Mouse (Mus musculus) liver, embryonic 14 days (tissue): Measurements from ENCODE around the gene Rab19. TPM values are rescaled to one million over a fixed set of nuclear protein-coding genes. Genes with fewer than 3 reads are reported as not detected.

Experiments
- polyA plus RNA-seq: library from polyadenylated mRNA; depleted of rRNA; stranded (reverse); fragments of >200 nt; gene quantifications from 2 replicates; pipeline ENCODE4 v1.2.3, GENCODE M21; 2012; rRNA removed

Rab19 gene
- 0.07 and 0.20 TPM in 2 replicates for polyA plus RNA-seq

GRCm38 (mm10) chr6:39381125-39381880, at the start of gene Rab19:
Gene Rab19 (plus strand): TSS chr6:39381175.

GRCm38 (mm10) chr6:39377311-39377827, 3.6 kb upstream of the Rab19 start, which contains the start of gene Slc37a3:
Gene Slc37a3 (minus strand): TSS chr6:39377675.

GRCm38 (mm10) chr6:39419851-39420721, 39.1 kb downstream of the Rab19 start, which contains the start of gene Mkrn1:
Gene Mkrn1 (minus strand): TSS chr6:39420462.

Other genes with a start within 250 kb of the Rab19 start
- gene Kdm7a, start 174.4 kb upstream of the Rab19 start, polyA plus RNA-seq: 6.7 and 8.4 TPM in 2 replicates
- 3.6 and 4.9 TPM in 2 replicates for gene Slc37a3, start 3.5 kb upstream of the Rab19 start, polyA plus RNA-seq
- gene Mkrn1, start 39.3 kb downstream of the Rab19 start, polyA plus RNA-seq: 103 and 122 TPM in 2 replicates
- gene Dennd2a, start 176.7 kb downstream of the Rab19 start, polyA plus RNA-seq: 1.7 TPM in 2 replicates
- gene Adck2, start 192.7 kb downstream of the Rab19 start, polyA plus RNA-seq: 2.4 and 2.9 TPM in 2 replicates
- gene Gm42420, start 204.6 kb downstream of the Rab19 start, polyA plus RNA-seq: 2.1 TPM in 2 replicates
- gene Ndufb2, start 211.4 kb downstream of the Rab19 start, polyA plus RNA-seq: 94.5 and 110 TPM in 2 replicates